Comparison of ENCODE assay signal across 15 mouse cellular contexts in genomic region chr19:47222841-47223557, GRCm38 (mm10). TPM values are rescaled to one million over a fixed set of nuclear protein-coding genes. Genes with fewer than 3 reads are reported as not detected.
DNase-seq lines count a peak whose midpoint lies in the region; ATAC-seq and TF ChIP-seq lines count a peak whose summit lies in the region.
"Had no signal": no experiment of that assay in that cellular context is flagged by ENCODE, and none has a peak within 500 bp of the region (broad histone marks: within the 10 kb centered on the region; RNA-seq: fewer than 3 reads in every experiment).

No protein-coding gene starts in this region.

- no peak overlapping the region for H3K4me3 ChIP-seq in layer of hippocampus, adult 2 months
- H3K4me3 ChIP-seq in C2C12 (ENCODE audit: insufficient read depth, poor library complexity, severe bottlenecking): no peak overlapping the region
- no peak overlapping the region for H3K4me3 ChIP-seq in embryonic facial prominence, embryonic 14.5 days (ENCODE audit: low read depth, low read length)
- H3K4me3 ChIP-seq: limb, embryonic 13.5 days; midbrain, embryonic 12.5 days had no signal

- H3K36me3 ChIP-seq in C2C12 (ENCODE audit: control insufficient read depth, insufficient read depth): no peaks in the 10 kb centered on the region
- H3K36me3 ChIP-seq in embryonic facial prominence, embryonic 14.5 days (ENCODE audit: control insufficient read depth, insufficient read depth, low read length): no peaks in the 10 kb centered on the region
- H3K36me3 ChIP-seq: limb, embryonic 13.5 days; midbrain, embryonic 12.5 days had no signal

- H3K4me1 ChIP-seq in embryonic facial prominence, embryonic 14.5 days (ENCODE audit: control insufficient read depth, insufficient read depth, low read length): no peaks in the 10 kb centered on the region; the same call in 1 of the 2 replicates

- H3K27ac ChIP-seq in layer of hippocampus, adult 2 months: peak overlapping the region; percentile 91
- peak overlapping the region; percentile 42 for H3K27ac ChIP-seq in embryonic facial prominence, embryonic 14.5 days (replicated peaks; ENCODE audit: low read depth, low read length)
- H3K27ac ChIP-seq: limb, embryonic 13.5 days; midbrain, embryonic 12.5 days had no signal

- TF ChIP-seq CTCF in layer of hippocampus, adult 2 months (conservative IDR thresholded peaks at IDR 0.05): no peak
- TF ChIP-seq CTCF in C2C12 (IDR thresholded peaks at IDR 0.05; ENCODE audit: control insufficient read depth, insufficient read depth, insufficient read length): no peak

- H3K4me2 ChIP-seq in embryonic facial prominence, embryonic 14.5 days (ENCODE audit: low read depth, low read length): no peak overlapping the region
- H3K4me2 ChIP-seq: limb, embryonic 13.5 days; midbrain, embryonic 12.5 days had no signal

- peak overlapping the region; percentile 21 for H3ac ChIP-seq in C2C12 (ENCODE audit: control insufficient read depth, insufficient read length, low read depth)

- no peaks in the 10 kb centered on the region for H3K79me2 ChIP-seq in C2C12 (ENCODE audit: control insufficient read depth, insufficient read depth)

- no peaks in the 10 kb centered on the region for H3K27me3 ChIP-seq in C2C12 (ENCODE audit: control insufficient read depth, insufficient read depth, insufficient read length)
- no peaks in the 10 kb centered on the region for H3K27me3 ChIP-seq in embryonic facial prominence, embryonic 14.5 days (replicated peaks; ENCODE audit: control insufficient read depth, insufficient read depth, low read length)
- H3K27me3 ChIP-seq: limb, embryonic 13.5 days; midbrain, embryonic 12.5 days had no signal

- no peaks in the 10 kb centered on the region for H3K9me3 ChIP-seq in embryonic facial prominence, embryonic 14.5 days (ENCODE audit: control insufficient read depth, low read length)
- H3K9me3 ChIP-seq: limb, embryonic 13.5 days; midbrain, embryonic 12.5 days had no signal

- H3K9ac ChIP-seq in embryonic facial prominence, embryonic 14.5 days (ENCODE audit: low read depth, low read length): no peak overlapping the region
- H3K9ac ChIP-seq: limb, embryonic 13.5 days; liver, postnatal 0 days; midbrain, embryonic 12.5 days had no signal

- ATAC-seq in embryonic facial prominence, embryonic 14.5 days (ENCODE audit: low read depth): no peak
- ATAC-seq: liver, postnatal 0 days had no signal

- H3K79me3 ChIP-seq in C2C12 (ENCODE audit: low read depth): no peaks in the 10 kb centered on the region

- 61% methylated on average over 15 of the region's 15 CpGs for WGBS in embryonic facial prominence, embryonic 14.5 days

- DNase-seq in adrenal gland, postnatal 14 days: peak; percentile 62
- no peak for DNase-seq in adrenal gland, postnatal 25 days
- DNase-seq in layer of hippocampus, adult 2 months (ENCODE audit: low spot score in 2 of 2): no peak
- DNase-seq in layer of hippocampus, postnatal 10 days (ENCODE audit: low spot score in 2 of 2): no peak
- no peak for DNase-seq in embryonic facial prominence, embryonic 14.5 days (ENCODE audit: low spot score)
- DNase-seq in right cerebral cortex, postnatal 4 days: no peak
- no peak for DNase-seq in thymus, adult 18-20 months
- DNase-seq: heart, adult 18-20 months; kidney, adult 11 months; kidney, postnatal 36 days; liver, postnatal 0 days; thymus, postnatal 4 days had no signal

TF ChIP-seq in C2C12, 6 proteins besides CTCF, POLR2A, EP300 and RAD21:
- TF ChIP-seq FOSL1 (IDR thresholded peaks at IDR 0.05; ENCODE audit: insufficient read depth, low read length, poor library complexity, severe bottlenecking) (peak; percentile 75), MYOD1 (IDR thresholded peaks at IDR 0.05; ENCODE audit: control insufficient read depth, insufficient read length, low read depth) (no peak), USF1 (IDR thresholded peaks at IDR 0.05; ENCODE audit: low read depth) (no peak)
TF ChIP-seq in C2C12: peak in this region for 1.

RNA-seq across cellular contexts. Expression of gene Neurl1a, which starts 44.4 kb away (rescaled TPM):
- total RNA-seq in adrenal gland, postnatal 14 days (2021): 15.3 and 16.0 TPM in 2 replicates
- total RNA-seq in adrenal gland, postnatal 25 days (2021): 13.0 and 13.9 TPM in 2 replicates
- total RNA-seq in layer of hippocampus, adult 2 months (2021): 100 to 1,000 TPM; 180 to 194 TPM
- 100 to 1,000 TPM; 112 to 133 TPM for total RNA-seq in layer of hippocampus, postnatal 10 days (2021)
- polyA plus RNA-seq in C2C12 (2012; fragmentation: generic; extraction: Trizol): 3.7 TPM
- polyA plus RNA-seq in embryonic facial prominence, embryonic 14.5 days (2014; fragmentation: Nextera tagmentation; extraction: Ambion mirVana): 7.1 and 8.2 TPM in 2 replicates
